Mouse (Mus musculus) heart, postnatal 25 days (tissue): ENCODE results near the gene Myof. TPM values are rescaled to one million over a fixed set of nuclear protein-coding genes. Genes with fewer than 3 reads are reported as not detected.

Experiments used
- total RNA-seq, 2 experiments: library from RNA; stranded (reverse); gene quantifications; 2 replicates each; pipeline ENCODE4 v1.2.3; 2021

The Myof gene
- total RNA-seq, 2 experiments from 2014 or later, result 9.5 to 10.3 TPM

Other genes with a start within 250 kb of the Myof start
- gene Cep55, start 11.4 kb upstream of the Myof start, total RNA-seq, result under 1 TPM; 0.50 to 0.78 TPM
- under 1 TPM in 1 of 2 experiments, not detected in 1; 0.20 TPM for gene Ffar4, start 53.5 kb upstream of the Myof start, total RNA-seq
- 1 to 10 TPM; 2.1 to 2.6 TPM for gene Rbp4, start 81.7 kb upstream of the Myof start, total RNA-seq
- gene Pde6c, start 89.2 kb upstream of the Myof start, total RNA-seq, result not detected
- 10 to 100 TPM; 12.3 to 12.4 TPM for gene Fra10ac1, start 180.6 kb upstream of the Myof start, total RNA-seq
- gene Lgi1, start 221.0 kb upstream of the Myof start, total RNA-seq, result 1 to 10 TPM; 2.9 to 5.0 TPM